Mouse (Mus musculus): ENCODE measurements around the gene Pabpn1l. TPM values are rescaled to one million over a fixed set of nuclear protein-coding genes. Genes with fewer than 3 reads are reported as not detected.
A peak's percentile ranks its signal among the peaks of the same experiment; 100 is the strongest.
"Not testable (repeated sequence)": the region's sequence is repeated elsewhere in the genome, so short reads cannot be mapped to it uniquely, and the experiment has no call there.

Gene Pabpn1l
- total RNA-seq, 2 experiments from 2014 or later, result not detected

- no peak for DNase-seq (ENCODE audit: low spot score in 2 of 2)
Measured at GRCm38 (mm10) chr8:122648192-122648970, 25.8 kb upstream of the Pabpn1l start.

DNA sequence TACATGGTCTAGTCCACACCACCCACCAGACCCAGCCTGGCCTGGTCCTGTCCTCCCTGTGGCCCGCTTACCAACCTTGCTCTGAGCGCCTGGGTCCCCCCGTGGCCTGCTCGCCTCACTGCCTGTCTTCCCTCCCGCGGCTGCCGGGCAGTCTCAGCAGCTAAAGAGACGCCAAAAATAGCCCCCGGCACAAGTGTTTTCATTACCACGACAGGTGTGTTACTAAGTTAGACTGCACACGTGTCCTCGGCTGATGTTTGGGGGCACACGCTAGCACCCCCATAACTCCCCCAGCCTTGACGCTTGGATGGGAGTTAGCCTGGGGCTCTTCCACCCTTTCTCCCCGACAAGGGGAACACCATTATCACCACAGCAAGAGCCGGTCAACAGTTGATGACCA, 23.8 kb upstream of the Pabpn1l start:
- no peak for DNase-seq (ENCODE audit: low spot score in 2 of 2)

DNA sequence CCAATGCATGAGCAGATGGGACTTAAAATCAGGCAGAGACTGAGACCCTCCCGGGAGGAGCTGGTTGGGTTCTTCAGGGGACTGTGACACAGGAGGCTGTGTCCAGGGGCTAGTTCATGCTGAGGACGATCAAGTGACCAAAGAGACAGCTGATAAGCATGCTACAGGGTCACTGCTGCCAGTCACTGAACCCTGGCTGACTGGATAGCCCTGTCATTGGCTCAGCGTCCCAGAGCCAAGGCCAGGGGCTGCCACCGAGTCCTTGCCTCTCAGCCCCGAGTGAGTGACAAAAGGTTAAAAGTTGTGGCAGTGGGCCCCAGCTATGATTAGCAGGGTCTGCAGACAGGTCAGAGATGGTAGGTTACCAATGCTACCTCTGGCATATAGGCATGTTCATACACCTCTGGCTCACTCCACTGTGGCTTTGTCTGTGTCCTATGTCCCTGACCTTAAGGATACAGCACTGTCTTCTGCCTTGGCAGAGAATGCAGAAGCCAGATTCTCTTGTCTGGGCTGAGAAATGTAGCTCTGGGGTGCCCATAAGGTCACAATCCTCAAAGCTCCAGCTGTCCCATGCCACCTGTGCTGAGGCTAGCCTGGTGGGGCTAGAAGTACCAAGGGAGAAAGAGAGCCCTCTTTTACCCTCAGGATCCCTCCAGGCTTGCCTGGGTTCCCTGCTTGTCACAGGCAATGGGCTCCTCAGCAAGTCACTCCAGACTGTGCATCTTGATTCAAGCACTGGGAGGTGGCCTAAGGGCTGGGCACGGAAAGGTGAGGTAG, 21.8 kb upstream of the Pabpn1l start:
- no peak for DNase-seq (ENCODE audit: low spot score in 2 of 2)

DNA sequence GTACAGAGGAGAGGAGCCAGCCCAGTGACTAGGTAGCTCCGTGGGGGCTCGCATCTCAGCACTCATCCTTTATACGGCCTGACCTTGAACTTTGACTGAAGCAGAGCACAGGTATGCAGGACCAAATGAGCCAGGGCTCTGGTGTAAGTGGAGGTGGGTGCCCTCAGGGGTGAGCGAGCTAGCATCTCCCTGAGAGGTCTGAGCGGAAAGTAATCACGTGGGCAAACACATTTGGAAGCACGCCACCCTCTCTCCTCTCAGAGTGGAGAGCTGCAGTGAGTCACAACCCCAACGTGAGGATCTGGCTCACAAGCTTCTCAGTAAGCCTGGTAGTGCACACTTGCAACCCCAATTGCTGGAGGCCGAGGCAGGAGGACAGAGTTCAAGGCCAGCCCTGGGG, 19.5 kb upstream of the Pabpn1l start:
- DNase-seq (ENCODE audit: low spot score in 2 of 2), result no peak

DNA sequence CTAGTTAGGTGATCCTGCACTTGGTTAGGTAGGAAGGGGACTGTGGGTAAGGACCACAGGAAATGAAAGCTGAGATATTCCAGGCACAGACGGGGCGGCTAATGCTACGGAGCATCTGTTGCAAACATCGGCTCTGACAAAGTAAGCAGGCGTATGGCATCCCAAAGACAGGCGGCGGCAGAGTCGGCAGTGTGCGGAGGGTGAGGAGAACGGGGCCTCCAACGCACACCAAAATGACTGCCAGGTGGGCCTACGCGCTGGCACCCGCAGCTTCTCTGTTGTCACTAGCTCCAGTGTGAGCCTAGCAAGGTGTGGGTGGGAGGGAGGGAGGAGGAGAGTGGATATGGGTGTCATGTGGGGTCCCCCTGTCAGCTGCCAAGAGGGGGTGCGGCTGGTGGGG, 18.9 kb upstream of the Pabpn1l start:
- DNase-seq (ENCODE audit: low spot score in 2 of 2), result no peak

GRCm38 (mm10) chr8:122640825-122641224, 18.3 kb upstream of the Pabpn1l start:
- DNase-seq (ENCODE audit: low spot score in 2 of 2), result no peak

DNA sequence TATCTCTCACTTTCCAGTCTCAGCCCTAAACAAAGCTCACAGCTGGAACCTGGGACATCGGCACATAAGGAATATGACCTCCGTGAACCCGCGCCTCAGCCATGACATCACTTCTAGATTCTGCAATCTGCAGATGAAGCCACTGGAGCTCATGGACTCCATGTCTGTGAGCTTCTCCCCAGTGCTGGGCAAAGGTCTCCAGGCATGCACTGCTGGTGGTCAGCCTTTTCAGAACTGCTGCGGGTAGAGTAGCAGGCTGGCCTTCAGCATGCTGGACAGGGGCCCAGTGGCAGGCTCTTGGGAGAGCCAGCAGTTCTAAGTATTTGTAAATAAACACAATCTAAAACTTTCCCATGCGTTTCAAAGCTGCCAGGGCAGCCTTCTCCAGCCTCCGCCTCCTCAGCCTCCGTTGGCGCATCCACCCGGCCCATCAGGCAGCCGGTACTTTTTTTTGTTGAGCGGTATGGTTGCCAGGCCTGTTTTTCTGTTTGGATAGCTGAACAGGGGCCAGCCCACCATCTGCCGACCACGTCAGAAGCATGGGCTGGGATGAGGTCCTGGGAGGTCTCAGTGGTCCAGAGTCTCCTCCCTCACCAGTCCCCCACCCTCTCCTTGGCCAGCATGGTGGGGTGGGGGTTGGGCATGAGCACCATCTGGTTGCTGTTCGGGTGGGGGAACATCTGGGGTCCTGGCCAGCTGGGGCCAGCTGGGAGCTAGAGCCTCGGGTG, 17.1 kb upstream of the Pabpn1l start:
- DNase-seq (ENCODE audit: low spot score in 2 of 2), result peak; percentile 67 to 81

DNA sequence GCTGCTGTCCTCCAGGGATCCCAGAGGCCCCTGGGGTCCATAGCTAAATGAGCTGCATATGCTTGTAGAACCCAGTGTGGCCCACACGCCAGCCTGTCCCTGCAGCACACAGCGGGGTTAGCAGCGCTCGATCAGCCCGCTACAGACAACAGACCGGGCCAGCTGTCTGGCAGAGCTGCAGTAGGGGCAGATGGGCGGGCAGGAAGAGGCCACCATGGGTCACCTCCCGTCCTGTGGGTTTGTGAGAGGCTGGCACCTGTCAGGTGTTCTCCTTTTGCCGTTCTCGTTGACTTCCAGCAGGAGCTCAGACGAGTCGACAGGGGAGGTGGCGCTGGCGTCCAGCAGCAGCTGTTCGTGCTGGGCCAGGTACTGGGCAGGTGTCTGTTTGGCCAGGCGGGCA, 16.1 kb upstream of the Pabpn1l start:
- no peak for DNase-seq (ENCODE audit: low spot score in 2 of 2)

- no peak for DNase-seq (ENCODE audit: low spot score in 2 of 2)
Measured at GRCm38 (mm10) chr8:122637230-122637629, 14.7 kb upstream of the Pabpn1l start.

DNA sequence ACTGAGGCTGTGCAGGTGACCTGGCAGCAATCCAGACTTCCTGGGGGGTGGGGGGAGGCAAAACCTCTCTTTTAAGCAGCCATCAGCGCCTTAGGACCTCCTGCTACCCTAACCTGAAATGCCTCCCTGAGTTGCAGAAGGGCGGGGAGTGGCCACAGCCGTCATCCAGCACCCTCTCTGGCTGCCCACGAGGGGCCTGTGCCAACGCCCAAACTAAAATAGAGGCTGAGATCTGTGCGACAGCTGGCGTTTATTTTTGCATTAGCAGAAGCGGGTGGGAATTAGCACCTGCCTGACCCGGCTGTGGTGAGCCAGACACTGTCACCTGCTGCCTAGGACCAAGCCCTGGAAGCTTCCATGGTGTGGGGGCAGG, 14.2 kb upstream of the Pabpn1l start:
- peak in 1 of 2 experiments; percentile 43 for DNase-seq (ENCODE audit: low spot score in 2 of 2)

DNA sequence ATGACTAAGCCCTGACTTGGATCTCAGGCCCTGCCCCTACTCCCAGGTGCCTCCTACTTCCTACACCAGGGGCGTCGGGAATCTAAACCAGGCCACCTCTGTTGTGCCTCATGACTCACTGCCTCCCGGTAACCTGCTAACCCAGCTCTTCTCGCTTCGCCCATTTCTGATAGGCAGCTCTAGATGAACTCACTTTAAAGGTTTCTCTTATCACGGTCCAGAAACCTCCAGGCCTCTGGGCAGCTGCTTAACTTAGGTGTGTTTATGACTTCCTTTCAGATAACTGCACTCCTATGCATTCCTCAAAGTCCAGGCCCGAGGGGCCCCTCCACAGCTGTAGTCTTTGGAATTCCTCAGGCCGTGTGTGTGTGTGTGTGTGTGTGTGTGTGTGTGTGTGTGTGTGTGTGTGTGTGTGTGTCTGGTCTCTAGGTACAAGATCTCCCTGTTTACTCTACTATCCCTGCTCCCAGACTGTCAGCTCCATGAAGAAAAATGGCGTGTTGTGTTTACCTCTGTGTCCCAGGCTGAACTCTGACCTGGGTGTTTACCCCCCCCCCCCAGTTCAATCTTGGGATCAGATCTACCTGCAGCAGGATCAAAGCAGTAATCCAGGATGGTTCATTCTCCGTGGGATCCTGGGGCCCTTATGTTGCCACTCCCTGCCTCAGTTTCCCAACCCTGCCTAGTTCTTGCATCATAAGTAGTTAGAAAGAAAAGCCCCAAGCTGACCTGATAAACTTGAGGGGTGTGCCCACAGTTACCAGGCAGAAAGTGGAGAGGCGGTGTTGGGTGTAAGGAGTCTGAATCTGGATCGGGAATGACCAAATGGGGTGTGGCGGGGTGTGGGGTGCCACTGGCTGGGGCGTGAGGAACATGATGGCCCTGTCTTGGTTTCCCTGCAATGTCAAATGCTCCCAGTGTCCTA, 13.6 kb upstream of the Pabpn1l start:
- no peak for DNase-seq (ENCODE audit: low spot score in 2 of 2)

GRCm38 (mm10) chr8:122633205-122633604, 10.7 kb upstream of the Pabpn1l start:
- no peak for DNase-seq (ENCODE audit: low spot score in 2 of 2)

DNA sequence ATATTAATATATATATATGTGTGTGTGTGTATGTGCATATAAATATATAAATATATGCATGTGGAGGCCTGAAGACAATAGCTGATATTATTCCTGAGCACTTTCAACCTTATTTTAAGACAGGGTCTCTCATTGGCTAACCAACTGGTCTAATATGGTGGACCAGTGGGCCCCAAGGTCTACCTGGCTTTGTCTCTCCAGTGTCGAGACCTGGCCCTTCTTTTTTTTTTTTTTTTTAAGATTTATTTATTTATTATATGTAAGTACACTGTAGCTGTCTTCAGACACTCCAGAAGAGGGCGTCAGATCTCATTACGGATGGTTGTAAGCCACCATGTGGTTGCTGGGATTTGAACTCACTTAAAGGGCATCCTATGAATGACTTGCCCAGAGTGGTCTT, 9.6 kb upstream of the Pabpn1l start:
- not testable (repeated sequence) for DNase-seq (ENCODE audit: low spot score in 2 of 2)

DNA sequence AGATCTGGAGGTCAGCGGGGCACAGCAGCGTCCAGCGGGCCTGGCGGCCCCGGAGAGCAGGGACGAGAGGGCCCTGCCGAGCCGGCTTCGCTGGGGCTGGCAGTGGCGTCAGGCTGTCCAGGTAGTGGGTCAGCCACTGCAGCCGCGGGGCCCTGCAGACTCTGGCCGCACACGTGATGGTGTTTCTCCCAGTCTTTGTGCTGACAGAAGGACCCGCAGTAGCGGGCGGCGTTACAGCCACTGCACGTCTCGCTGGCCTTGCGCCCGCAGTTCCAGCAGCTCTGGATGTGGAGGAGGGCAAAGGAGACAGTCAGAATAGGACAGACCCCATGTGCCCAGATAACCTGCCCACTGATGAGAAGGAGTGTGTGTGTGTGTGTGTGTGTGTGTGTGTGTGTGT, 8.2 kb upstream of the Pabpn1l start:
- no peak for DNase-seq (ENCODE audit: low spot score in 2 of 2)

- DNase-seq (ENCODE audit: low spot score in 2 of 2), result no peak
Measured at GRCm38 (mm10) chr8:122629388-122629787, 6.8 kb upstream of the Pabpn1l start.

DNA sequence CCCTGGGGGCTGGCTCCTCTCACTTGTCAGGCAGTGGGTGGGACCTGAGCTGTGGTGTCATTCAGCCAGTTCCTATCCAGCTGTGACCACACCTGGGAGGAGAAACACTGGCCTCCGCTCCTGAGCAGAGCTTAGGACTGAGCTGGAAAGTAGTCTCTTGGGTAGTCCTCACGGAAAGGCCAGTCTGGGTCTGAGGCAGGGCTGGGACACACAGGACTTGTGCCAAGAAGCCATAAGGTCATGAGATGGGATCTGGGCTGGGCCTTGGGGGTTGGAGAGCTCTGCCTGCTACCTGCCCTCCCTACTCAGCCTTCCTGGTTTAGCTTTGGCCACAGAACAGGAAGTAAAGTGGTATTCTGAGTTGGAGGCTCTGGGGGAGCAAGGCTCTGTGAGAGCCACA, 4.4 kb upstream of the Pabpn1l start:
- DNase-seq (ENCODE audit: low spot score in 2 of 2), result no peak

- no peak for DNase-seq (ENCODE audit: low spot score in 2 of 2)
Measured at GRCm38 (mm10) chr8:122625811-122626210, 3.3 kb upstream of the Pabpn1l start.

- no peak for DNase-seq (ENCODE audit: low spot score in 2 of 2)
Measured at GRCm38 (mm10) chr8:122624653-122625052, 2.1 kb upstream of the Pabpn1l start.

DNA sequence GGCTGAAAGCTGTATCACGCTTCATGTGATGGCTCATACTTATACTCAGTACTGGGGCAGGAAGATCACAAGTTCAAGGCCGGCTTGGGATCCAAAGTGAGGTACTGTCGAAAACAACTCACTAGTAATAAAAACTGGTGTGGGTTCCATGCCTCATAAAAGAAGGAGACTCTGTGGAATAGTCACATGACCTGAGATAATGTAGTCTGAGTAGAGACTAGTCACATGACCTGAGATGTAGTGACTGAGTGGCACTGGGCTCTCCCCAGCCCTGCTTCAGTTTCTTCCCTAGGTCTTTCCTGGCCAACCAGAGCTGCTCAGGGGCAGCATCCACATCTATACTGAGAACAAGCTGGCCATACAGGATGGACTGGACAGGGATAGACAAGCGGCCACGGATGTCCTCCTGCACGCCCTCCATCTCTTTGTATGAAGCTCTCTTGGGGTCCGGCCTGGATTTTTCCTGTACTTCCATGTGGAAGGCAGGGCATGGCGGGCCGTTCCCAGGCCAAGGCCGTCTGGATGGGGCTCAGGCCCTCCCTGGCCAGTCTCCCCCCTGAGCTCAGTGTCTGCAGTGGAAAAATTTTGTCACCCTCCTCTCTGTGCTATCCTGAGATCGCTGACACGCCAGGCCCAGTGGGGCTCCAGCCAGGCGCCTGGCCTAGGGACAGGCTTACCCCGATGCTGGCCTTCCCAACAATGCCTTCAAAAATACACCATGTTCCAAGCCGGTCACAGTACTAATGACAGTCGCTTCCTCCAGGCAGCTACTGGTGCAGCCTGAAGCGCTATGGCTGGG, 1.5 kb upstream of the Pabpn1l start:
- no peak for DNase-seq (ENCODE audit: low spot score in 2 of 2)

DNA sequence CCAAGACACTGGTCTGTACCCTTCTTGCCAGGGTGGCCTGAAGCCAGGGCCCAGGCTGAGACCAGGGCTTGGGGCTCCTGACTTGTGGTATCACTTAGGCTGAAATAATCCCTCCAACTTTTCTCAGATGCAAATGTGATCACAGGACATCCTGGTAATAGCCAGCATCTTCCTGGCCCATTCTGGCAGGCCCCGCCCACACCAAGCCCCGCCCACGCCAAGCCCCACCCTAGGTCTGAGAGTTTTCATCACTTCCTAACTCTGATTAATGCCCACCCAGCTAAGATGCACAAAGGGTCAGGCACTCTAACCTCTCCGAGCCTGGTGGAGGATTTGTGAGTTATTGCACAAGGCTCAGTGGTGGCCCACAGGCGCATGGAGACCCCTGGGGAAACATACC, 2.1 kb downstream of the Pabpn1l start:
- no peak for DNase-seq (ENCODE audit: low spot score in 2 of 2)
